8 mouse cellular contexts compared by ENCODE assay signal in genomic region chr9:40455336-40456185, GRCm38 (mm10).
DNase-seq lines count a peak whose midpoint lies in the region; ATAC-seq lines count a peak whose summit lies in the region.

No protein-coding gene starts in this region.

- peak; percentile 75 for DNase-seq in T-cell, adult 2 months (ENCODE audit: low spot score)
- peak; percentile 75 for DNase-seq in cerebellum, adult 9-11 months
- DNase-seq in frontal cortex, postnatal 14 days (ENCODE audit: low spot score in 2 of 2), result peak; percentile 24 to 33
- DNase-seq in skeletal muscle tissue, adult 2 months (ENCODE audit: low read depth, low spot score), result peak; percentile 18
- DNase-seq in c-Kit-positive CD71-positive TER-119-positive erythroid progenitor cells, embryonic 14.5 days (ENCODE audit: low spot score), result no peak

- H3K27me3 ChIP-seq in hindbrain, embryonic 13.5 days, result peaks cover 29% of the 10 kb centered on the region
- H3K27me3 ChIP-seq in limb, embryonic 12.5 days, result peaks cover 16% of the 10 kb centered on the region
- H3K27me3 ChIP-seq in midbrain, embryonic 12.5 days, result peaks cover 47% of the 10 kb centered on the region

- peak overlapping the region; percentile 60 for H3K4me3 ChIP-seq in hindbrain, embryonic 13.5 days
- H3K4me3 ChIP-seq in limb, embryonic 12.5 days (replicated peaks), result peak overlapping the region; percentile 59
- peak overlapping the region; percentile 60 for H3K4me3 ChIP-seq in midbrain, embryonic 12.5 days

- H3K27ac ChIP-seq in hindbrain, embryonic 13.5 days, result peak overlapping the region; percentile 26; the same call in 1 of the 2 replicates
- H3K27ac ChIP-seq in limb, embryonic 12.5 days, result peak overlapping the region; percentile 66
- H3K27ac ChIP-seq in midbrain, embryonic 12.5 days (replicated peaks), result no peak overlapping the region

- H3K4me1 ChIP-seq in hindbrain, embryonic 13.5 days (replicated peaks), result peaks cover 19% of the 10 kb centered on the region
- H3K4me1 ChIP-seq in limb, embryonic 12.5 days (replicated peaks), result no peaks in the 10 kb centered on the region; the same call in 1 of the 2 replicates
- peaks cover 14% of the 10 kb centered on the region for H3K4me1 ChIP-seq in midbrain, embryonic 12.5 days

- peak overlapping the region; percentile 75 for H3K9ac ChIP-seq in hindbrain, embryonic 13.5 days
- H3K9ac ChIP-seq in limb, embryonic 12.5 days (replicated peaks), result peak overlapping the region; percentile 60
- peak overlapping the region; percentile 70 for H3K9ac ChIP-seq in midbrain, embryonic 12.5 days (replicated peaks)

- H3K4me2 ChIP-seq in hindbrain, embryonic 13.5 days, result peak overlapping the region; percentile 97
- peak overlapping the region; percentile 95 for H3K4me2 ChIP-seq in limb, embryonic 12.5 days
- peak overlapping the region; percentile 98 for H3K4me2 ChIP-seq in midbrain, embryonic 12.5 days (replicated peaks)

- H3K36me3 ChIP-seq in hindbrain, embryonic 13.5 days, result no peaks in the 10 kb centered on the region
- no peaks in the 10 kb centered on the region for H3K36me3 ChIP-seq in limb, embryonic 12.5 days
- H3K36me3 ChIP-seq in midbrain, embryonic 12.5 days, result no peaks in the 10 kb centered on the region

- under 1% methylated on average over 77 of the region's 77 CpGs for WGBS in hindbrain, embryonic 13.5 days
- WGBS in limb, embryonic 12.5 days, result under 1% methylated on average over 77 of the region's 77 CpGs
- under 1% methylated on average over 75 of the region's 77 CpGs for WGBS in midbrain, embryonic 12.5 days

- peak; percentile 64 for ATAC-seq in hindbrain, embryonic 13.5 days (ENCODE audit: low FRiP score)
- ATAC-seq in limb, embryonic 12.5 days (ENCODE audit: insufficient number of reproducible peaks, insufficient read depth, low FRiP score, low TSS enrichment, low read depth), result peak; percentile 41
- ATAC-seq in midbrain, embryonic 12.5 days (ENCODE audit: low FRiP score, low read depth), result peak; percentile 48

- no peaks in the 10 kb centered on the region for H3K9me3 ChIP-seq in hindbrain, embryonic 13.5 days
- no peaks in the 10 kb centered on the region for H3K9me3 ChIP-seq in limb, embryonic 12.5 days
- H3K9me3 ChIP-seq in midbrain, embryonic 12.5 days, result no peaks in the 10 kb centered on the region
